Mouse (Mus musculus): Measurements from ENCODE around the gene Garem2. TPM values are rescaled to one million over a fixed set of nuclear protein-coding genes. Genes with fewer than 3 reads are reported as not detected.
"Not testable (repeated sequence)": the region's sequence is repeated elsewhere in the genome, so short reads cannot be mapped to it uniquely, and the experiment has no call there.

The Garem2 gene
- total RNA-seq (2021): under 1 TPM; 0.27 to 0.45 TPM

- DNase-seq: no peak
These were observed at the start of gene Garem2 for GRCm38 (mm10) chr5:30104841-30105667. TSS of gene Garem2 (plus strand) at chr5:30105161.

GRCm38 (mm10) chr5:30058216-30058731, 46.7 kb upstream of the Garem2 start:
- DNase-seq: no peak

GRCm38 (mm10) chr5:30059607-30060006, 45.4 kb upstream of the Garem2 start:
- DNase-seq: not testable (repeated sequence)

DNA sequence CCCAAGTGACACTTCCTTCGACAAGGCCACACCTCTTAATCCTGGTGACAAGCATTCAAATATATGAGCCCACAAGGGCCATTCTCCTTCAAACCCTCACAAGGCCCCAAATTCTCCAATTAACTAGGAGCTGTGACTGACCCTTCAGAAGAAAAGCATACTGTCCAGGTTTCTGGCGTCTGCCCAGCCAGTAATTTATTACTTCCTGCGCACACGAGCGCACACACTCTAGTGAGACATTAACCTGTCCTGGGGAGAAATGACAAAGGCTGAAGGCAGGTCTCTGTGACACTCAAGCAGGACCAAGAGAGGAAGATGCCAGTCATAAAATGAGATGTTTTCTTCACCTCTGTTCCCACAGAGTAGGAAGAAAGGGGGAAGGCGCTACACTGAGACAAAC, 37.2 kb upstream of the Garem2 start:
- DNase-seq: no peak

DNA sequence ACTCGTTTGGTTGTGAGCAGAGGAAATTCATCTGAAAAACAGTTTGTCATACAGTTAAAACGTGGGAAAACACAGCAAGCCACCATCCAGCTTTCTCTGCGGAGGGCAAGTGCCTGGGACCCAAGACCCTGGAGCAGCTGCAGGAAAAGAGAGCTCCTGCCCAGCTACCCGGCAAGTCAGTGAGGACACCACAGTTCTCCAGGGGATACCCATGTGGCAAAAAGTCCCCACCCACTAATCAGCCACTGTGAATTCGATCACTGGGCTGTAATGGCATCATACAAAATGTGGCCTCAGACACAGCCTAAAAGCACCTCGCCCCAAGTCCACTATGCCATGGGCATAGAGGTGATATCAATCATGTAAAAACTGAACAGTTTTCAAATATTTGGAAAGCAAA, 33.3 kb upstream of the Garem2 start:
- no peak for DNase-seq

DNA sequence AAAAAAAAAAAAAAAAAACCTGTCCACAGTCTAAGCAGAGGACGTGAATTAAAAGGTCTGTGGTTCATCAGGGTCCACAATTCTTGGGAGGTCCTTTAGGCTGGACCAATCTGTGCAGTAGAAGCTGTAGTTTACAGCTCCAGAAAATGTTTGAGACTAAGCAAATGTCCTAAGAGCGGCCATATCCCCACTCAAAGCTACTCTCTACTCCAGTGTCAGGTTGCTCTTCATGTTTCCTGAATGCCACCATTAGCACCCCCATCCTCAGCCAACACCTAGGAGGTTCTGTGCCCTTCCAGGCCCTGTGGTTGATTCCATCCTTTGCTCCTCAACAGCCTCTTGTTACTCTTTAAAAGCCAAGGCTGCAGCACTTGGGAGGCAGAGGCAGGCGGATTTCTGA, 32.6 kb upstream of the Garem2 start:
- DNase-seq: no peak

DNA sequence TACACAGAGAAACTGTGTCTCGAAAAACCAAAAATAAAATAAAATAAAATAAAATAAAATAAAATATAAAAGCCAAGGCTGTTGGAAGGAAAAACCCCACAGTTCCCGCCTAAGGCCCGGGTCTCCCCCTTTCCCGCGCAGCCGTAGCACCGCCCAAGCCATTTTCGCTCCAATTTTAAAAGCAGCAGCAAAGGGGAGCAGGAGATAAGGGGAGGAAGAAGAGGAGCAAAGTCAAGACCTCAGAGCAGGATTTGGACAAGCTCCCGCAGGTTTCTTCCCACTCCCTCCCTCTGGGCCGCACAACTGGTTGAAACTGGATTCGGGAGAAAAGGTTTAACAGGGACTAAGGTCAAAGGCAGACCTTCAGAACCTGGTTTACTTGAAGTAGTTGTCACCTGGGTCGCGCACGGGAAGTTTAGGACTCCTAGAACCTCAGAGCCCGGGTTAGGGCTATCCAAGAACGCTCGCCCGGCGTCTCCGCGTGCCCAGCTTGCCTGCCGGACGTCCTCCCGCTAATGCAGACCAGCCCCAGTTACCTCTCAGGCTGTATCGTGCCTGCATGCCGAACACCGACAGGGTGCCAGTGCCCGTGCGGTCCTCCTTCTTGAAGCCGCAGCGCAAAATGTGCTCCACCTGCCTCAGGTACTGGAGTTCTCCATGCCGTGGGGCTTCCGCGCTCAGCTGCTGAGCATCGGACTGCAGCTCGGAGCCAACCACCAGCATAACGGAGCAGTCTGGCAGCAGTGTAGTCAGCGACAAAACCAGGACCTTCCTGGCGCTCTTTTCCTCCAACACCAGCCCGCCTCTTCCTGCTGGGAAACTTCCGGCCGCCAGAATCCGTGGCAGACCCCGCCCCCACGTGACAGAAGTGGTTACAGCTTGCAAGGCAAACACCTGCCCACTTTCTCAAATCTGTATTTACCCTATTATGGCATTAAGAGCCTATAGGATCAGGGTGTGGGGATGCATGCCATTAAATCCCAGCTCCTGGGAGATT, 31.8 kb upstream of the Garem2 start, which contains the start of gene Tyms:
TSS of gene Tyms (minus strand) at position 793 of the 997 bp plus-strand sequence.
- peak; percentile 86 for DNase-seq

DNA sequence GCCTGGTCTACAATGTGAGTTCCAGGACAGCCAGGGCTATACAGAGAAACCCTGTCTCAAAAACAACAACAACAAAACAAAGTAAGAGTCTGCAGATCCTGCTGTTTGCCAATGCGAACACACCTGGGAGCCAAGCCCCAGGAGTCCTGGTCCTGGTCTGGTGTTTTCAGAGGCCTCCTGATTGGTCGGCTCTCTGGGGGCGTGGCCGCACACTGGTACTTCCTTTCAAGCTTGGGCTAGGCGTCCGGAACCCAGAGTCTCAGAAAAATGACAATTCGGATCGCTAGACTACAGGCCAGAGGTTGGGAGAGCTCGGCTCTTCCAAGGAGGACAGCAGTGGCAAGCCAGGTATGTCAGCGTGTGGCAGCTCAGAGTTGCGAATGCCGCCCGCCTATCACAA, 12.3 kb upstream of the Garem2 start:
- no peak for DNase-seq

DNA sequence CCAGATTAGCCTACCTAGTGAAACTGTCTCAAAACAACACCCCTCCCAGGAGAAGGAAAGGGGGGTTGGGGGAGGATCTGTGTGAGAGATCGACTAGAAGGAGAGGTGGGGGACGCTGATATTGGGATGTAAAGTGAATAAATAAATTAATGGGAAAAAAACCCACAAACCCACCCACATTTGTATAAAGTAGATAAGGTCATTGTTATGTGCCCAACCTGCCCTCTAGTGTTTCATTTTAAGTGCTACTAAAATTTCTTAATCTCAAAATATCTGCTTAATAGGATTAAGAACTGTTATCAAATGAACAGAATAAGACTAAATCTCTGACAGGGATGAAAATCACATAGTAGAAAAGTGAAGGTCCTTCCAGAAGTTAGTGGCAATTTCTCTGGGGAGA, 10.6 kb upstream of the Garem2 start:
- no peak for DNase-seq

DNA sequence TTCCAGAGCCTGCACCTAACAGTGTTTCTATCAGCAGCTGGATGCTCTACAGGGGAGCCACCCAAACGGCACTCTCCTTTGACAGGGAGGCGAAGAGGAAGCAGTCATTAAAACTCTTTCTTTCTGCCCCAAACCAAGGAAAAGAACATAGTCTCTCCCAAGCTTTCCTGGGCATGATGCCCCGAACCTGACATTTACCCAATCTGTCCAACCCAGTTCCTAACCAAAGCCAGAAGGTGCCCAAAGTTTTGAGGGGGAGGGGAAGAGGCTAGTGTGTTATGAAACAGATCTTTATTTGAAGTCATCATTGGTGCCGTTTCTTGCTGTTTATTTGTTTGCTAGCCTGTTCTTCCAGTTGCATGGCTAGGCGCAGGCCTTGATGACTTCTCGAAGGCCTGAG, 9.2 kb upstream of the Garem2 start:
- no peak for DNase-seq

GRCm38 (mm10) chr5:30098260-30098659, 6.7 kb upstream of the Garem2 start:
- no peak for DNase-seq

DNA sequence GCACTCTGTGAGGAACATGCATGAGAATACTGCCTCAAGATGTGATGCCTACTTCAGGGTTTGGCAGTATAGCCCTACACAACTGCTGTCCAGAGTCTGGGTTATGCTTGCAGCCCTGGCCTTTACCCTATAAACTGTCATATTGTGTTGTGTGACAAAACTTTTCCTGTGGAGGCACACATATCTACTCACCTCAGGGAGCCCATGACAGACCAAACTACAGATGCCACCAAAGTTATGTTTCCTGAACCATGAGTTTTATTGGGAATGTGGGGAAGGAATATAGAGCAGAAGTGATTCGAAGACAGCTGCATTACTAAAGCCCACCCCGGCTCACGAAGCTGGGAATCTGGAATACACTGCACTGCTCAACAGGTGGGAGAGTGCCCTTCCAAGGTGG, 1.6 kb upstream of the Garem2 start:
- no peak for DNase-seq

DNA sequence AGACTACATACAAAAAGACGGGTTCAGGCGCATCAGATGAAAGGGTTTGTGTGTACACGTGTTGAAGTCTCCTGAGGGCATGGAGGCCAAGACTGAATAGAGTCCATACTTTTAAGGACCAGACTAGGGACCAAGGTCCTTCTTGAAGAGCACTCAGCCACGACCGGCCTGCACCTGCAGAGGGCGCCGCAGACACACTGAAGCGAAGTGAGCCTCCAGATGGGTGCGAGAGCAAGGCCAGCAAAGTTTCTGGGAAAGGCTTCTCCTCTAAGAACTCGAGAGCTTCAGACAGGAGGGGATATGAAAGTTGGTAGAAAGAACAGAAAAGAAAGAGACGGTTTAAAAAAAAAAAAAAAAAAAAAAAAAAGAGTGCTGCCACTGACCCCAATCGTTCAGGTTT, 622 bp upstream of the Garem2 start:
- DNase-seq: peak; percentile 63

GRCm38 (mm10) chr5:30105668-30106300, 823 bp downstream of the Garem2 start, which contains the start of gene 3110082J24Rik:
TSS of gene 3110082J24Rik (minus strand) at chr5:30106086.
- no peak for DNase-seq

DNA sequence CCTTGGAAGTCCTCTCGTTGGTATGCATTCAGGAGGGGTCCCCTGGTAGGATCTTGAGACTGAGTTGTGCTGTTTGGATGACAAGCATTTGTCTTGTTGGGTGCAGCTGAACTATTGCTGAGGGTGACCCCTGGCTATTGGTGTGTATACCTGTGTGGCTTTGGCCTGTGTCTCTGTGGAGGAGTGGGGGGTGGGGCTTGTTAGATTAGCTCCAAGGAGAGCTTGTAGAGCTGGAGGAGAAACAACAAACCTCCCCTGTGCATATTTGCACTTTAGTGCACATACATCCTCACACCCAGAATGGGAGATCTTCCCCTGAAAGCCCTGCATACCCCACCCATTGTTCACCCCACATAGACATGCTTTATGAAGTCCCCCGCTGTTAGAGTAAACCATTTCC, 1.8 kb downstream of the Garem2 start:
- no peak for DNase-seq

GRCm38 (mm10) chr5:30107186-30107585, 2.2 kb downstream of the Garem2 start:
- DNase-seq: no peak

- no peak for DNase-seq
These were observed 2.7 kb downstream of the Garem2 start for GRCm38 (mm10) chr5:30107611-30108041.

- no peak for DNase-seq
These were observed 3.3 kb downstream of the Garem2 start for GRCm38 (mm10) chr5:30108233-30108632.

GRCm38 (mm10) chr5:30109899-30110298, 4.9 kb downstream of the Garem2 start:
- no peak for DNase-seq

DNA sequence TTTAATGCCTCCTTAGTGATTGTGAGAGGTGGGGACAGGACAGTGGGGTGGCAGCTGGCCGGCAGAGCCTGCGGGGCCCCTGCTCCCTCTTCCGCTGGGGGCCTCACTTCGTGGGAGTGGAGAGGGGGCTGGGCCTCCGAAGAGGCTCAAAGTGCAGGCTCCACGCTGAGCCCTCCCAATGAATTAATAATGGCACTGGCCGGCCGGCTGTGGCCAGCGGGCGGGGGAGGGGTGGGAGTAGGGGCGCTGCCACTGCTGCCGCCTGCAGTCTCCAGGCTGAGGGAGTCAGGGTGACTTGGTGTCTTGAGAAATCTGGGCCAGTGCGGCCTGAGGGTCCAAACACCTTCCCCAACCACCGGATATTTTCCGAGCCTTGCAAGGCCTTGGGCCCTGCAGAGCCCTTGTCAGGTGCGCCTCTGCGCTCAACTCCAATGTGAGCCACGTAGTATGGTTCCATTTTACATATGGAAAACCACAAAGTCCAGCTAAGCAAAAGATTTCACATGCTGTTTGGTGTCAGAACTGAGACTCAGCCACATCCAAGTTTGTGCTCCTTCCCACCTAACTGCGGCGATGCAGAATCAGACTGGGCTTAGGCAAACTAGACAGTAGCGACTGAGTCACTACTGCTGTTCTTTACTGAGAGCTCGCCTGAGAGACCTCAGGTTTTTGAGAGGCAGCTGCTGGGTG, 5.6 kb downstream of the Garem2 start:
- no peak for DNase-seq

- peak; percentile 71 for DNase-seq
These were observed 6.2 kb downstream of the Garem2 start for GRCm38 (mm10) chr5:30111126-30111525.

GRCm38 (mm10) chr5:30111771-30112170, 6.8 kb downstream of the Garem2 start:
- DNase-seq: no peak

Measured in heart, postnatal 4 days (tissue).